Mouse (Mus musculus): ENCODE data around the gene Pcdh7. TPM values are rescaled to one million over a fixed set of nuclear protein-coding genes. Genes with fewer than 3 reads are reported as not detected.

The Pcdh7 gene
- polyA plus RNA-seq, 1 experiment from 2014 or later = 23.9 TPM

DNA sequence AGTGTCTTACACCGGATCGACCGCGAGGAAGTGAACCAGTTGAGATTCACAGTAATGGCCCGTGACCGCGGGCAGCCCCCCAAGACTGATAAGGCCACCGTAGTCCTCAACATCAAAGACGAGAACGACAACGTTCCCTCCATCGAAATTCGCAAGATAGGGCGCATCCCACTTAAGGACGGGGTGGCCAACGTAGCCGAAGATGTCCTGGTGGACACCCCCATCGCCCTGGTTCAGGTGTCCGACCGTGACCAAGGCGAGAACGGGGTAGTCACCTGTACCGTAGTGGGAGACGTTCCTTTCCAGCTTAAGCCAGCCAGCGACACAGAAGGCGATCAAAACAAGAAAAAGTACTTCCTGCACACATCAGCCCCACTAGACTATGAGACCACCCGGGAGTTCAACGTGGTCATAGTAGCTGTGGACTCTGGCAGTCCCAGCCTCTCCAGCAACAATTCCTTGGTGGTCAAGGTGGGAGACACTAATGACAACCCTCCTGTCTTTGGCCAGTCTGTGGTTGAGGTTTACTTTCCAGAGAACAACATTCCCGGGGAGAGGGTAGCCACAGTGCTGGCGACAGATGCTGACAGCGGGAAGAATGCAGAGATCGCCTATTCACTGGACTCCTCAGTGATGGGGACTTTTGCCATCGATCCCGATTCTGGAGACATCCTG is 2.6 kb downstream of the Pcdh7 start:
- Histone ChIP-seq H3K4me3 (peak overlapping the region; percentile 85), H3K9me3 (no peaks in the 10 kb centered on the region), H3K27me3 (ENCODE audit: insufficient read depth, poor library complexity, severe bottlenecking) (no peaks in the 10 kb centered on the region), H3K27ac (peak overlapping the region; percentile 96), H3K36me3 (peaks cover 7% of the 10 kb centered on the region; the same call in 1 of the 2 replicates), H3K4me1 (0 out of 2 replicates have a peak, but pooled peaks cover 4% of the 10 kb centered on the region)
- DNase-seq (ENCODE audit: low spot score) = peak; percentile 70
- WGBS = 2% methylated on average over 34 of the region's 34 CpGs

DNA sequence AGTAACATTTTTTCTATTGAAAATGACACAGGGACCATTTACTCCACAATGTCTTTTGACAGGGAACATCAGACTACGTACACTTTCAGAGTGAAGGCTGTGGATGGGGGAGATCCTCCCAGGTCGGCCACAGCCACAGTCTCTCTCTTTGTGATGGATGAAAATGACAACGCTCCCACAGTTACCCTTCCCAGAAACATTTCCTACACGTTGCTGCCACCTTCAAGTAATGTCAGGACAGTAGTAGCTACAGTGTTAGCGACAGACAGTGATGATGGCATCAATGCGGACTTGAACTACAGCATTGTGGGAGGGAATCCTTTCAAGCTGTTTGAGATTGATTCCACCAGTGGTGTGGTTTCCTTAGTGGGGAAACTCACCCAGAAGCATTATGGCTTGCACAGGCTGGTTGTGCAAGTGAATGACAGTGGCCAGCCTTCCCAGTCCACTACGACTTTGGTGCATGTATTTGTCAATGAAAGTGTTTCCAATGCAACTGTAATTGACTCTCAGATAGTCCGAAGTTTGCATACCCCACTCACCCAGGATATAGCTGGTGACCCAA is 3.5 kb downstream of the Pcdh7 start:
- 17% methylated on average over 8 of the region's 8 CpGs for WGBS
- Histone ChIP-seq H3K36me3 (peaks cover 7% of the 10 kb centered on the region; the same call in 1 of the 2 replicates), H3K27me3 (ENCODE audit: insufficient read depth, poor library complexity, severe bottlenecking) (no peaks in the 10 kb centered on the region), H3K4me3 (peak overlapping the region; percentile 85), H3K9me3 (no peaks in the 10 kb centered on the region), H3K27ac (peak overlapping the region; percentile 96), H3K4me1 (0 out of 2 replicates have a peak, but pooled peaks cover 4% of the 10 kb centered on the region)
- no peak for DNase-seq (ENCODE audit: low spot score)

DNA sequence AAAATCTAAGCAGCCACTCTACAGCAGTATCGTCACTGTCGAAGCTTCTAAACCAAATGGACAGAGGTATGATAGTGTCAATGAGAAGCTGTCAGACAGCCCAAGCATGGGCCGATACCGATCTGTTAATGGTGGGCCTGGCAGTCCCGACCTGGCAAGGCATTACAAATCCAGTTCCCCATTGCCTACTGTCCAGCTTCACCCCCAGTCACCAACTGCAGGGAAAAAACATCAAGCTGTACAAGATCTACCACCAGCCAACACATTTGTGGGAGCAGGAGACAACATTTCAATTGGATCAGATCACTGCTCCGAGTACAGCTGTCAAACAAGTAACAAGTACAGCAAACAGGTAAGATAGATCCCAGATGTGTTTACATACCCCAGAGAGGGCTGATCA is 4.2 kb downstream of the Pcdh7 start:
- Histone ChIP-seq H3K27me3 (ENCODE audit: insufficient read depth, poor library complexity, severe bottlenecking) (no peaks in the 10 kb centered on the region), H3K9me3 (no peaks in the 10 kb centered on the region), H3K36me3 (peaks cover 7% of the 10 kb centered on the region; the same call in 1 of the 2 replicates), H3K4me3 (peak overlapping the region; percentile 85), H3K4me1 (0 out of 2 replicates have a peak, but pooled peaks cover 4% of the 10 kb centered on the region), H3K27ac (peak overlapping the region; percentile 96; the same call in 1 of the 2 replicates)
- DNase-seq (ENCODE audit: low spot score) = peak; percentile 72
- WGBS = 4% methylated on average over 6 of the region's 6 CpGs

DNA sequence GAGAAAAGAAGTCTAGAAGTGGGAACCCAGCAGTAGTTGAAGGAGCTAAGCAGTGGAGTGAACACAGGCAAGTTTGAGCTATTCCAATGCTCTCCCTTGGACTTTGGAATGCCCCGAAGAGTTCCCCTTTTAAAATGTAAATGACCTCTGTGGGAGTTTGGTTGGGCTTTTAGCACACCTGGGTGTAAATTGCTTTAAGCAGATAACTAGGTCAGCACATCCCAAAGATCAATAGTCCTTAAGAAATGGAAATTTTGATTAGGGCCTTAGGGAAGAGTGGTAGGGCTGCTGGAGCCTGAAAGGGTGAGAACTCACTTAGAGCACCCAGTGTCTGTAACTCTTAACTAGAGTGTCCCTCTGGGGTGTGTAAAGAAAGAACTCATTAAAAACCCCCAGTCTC is 15.7 kb downstream of the Pcdh7 start:
- no peaks in the 10 kb centered on the region for H3K27me3 ChIP-seq (ENCODE audit: insufficient read depth, poor library complexity, severe bottlenecking)
- DNase-seq (ENCODE audit: low spot score) = no peak
- no peak overlapping the region for H3K27ac ChIP-seq
- peaks cover 21% of the 10 kb centered on the region; the same call in 1 of the 2 replicates for H3K4me1 ChIP-seq
- no peaks in the 10 kb centered on the region for H3K9me3 ChIP-seq
- 24% methylated on average over 1 of the region's 1 CpGs for WGBS
- no peak overlapping the region for H3K4me3 ChIP-seq
- peaks cover 5% of the 10 kb centered on the region; the same call in 1 of the 2 replicates for H3K36me3 ChIP-seq

DNA sequence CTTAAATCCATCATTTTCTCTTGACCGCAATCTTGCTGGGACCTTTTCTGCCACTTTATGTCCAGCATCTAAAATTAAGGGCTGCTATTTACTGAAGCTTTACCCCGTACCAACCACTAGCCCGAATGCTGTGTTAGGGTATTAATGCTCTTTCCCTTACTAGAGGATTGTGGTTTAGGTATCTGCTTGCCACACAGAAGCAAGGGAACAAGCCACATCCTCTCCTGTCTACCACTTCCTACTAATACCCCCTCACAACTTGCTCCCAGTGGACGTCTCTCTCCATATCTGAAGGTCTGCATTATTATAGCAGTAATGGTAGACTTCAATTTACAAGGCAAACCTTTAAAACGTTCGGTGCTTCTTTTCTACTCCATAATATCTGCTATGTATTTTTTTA is 18.0 kb downstream of the Pcdh7 start:
- peaks cover 21% of the 10 kb centered on the region; the same call in 1 of the 2 replicates for H3K4me1 ChIP-seq
- no peaks in the 10 kb centered on the region for H3K36me3 ChIP-seq
- no peak overlapping the region for H3K27ac ChIP-seq
- no peaks in the 10 kb centered on the region for H3K27me3 ChIP-seq (ENCODE audit: insufficient read depth, poor library complexity, severe bottlenecking)
- DNase-seq (ENCODE audit: low spot score) = no peak
- H3K9me3 ChIP-seq = no peaks in the 10 kb centered on the region
- no peak overlapping the region for H3K4me3 ChIP-seq
- WGBS = 82% methylated on average over 6 of the region's 6 CpGs

DNA sequence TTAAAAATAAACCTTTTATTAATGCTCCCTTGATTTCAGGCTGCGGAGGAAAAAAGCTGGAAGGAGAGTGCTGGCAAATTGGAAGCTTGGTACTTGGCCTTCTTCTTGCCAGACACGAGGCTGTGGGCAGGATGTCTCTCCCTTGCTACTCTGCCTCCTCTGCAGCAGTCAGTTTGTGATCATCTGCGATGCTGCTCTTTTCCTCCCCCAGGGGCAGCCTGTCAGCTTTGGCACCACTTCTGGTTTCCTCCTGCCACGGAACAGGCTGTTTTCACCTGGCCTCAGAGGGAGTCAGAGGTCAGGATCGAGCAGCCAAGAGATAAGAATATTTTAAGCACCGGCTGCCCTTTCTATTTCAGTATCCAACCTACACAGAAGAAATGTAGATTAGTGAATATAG is 25.2 kb downstream of the Pcdh7 start:
- Histone ChIP-seq H3K4me3 (0 out of 2 replicates have a peak overlapping the region, but pooled peaks have one; percentile 15), H3K9me3 (no peaks in the 10 kb centered on the region), H3K4me1 (peaks cover 11% of the 10 kb centered on the region; the same call in 1 of the 2 replicates), H3K27ac (peak overlapping the region; percentile 26), H3K27me3 (ENCODE audit: insufficient read depth, poor library complexity, severe bottlenecking) (no peaks in the 10 kb centered on the region), H3K36me3 (no peaks in the 10 kb centered on the region)
- no peak for DNase-seq (ENCODE audit: low spot score)
- WGBS = 9% methylated on average over 6 of the region's 6 CpGs

DNA sequence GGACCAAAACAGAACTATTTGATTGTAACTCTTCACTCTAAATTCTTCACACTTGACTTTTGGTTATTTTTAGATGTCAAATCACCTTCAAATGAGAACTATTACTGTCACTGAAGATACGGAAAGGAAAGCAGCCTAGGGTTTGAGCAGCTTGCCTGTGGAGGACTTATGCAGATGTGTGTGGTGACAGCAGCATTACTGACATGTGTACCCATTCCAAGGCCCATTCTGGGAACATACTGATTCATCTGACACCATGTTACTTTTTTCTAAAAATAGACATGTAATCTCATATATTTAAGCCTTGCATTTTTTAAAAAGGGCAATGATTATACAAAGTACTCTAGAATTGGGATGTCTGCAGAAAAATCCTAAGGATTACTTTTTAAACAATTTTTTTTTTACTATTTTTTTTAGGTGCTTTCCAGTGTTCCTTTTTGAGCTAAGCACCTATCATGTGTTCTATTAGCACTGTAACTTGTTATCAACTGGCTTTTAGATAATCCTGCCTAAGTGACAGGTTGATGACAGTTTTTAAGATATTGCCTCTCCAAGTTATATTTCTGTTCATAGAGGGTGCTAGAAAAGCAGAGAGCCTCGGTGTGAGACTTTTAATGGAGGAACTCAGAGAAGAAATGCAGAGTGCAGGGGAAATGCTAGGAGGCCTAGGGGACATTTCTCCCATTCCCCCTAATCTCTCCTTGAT is 26.3 kb downstream of the Pcdh7 start:
- no peak for DNase-seq (ENCODE audit: low spot score)
- Histone ChIP-seq H3K36me3 (no peaks in the 10 kb centered on the region), H3K4me1 (peaks cover 11% of the 10 kb centered on the region; the same call in 1 of the 2 replicates), H3K4me3 (peak overlapping the region; percentile 5; the same call in 1 of the 2 replicates), H3K27me3 (ENCODE audit: insufficient read depth, poor library complexity, severe bottlenecking) (no peaks in the 10 kb centered on the region), H3K27ac (no peak overlapping the region; the same call in 1 of the 2 replicates), H3K9me3 (no peaks in the 10 kb centered on the region)
- WGBS = 22% methylated on average over 2 of the region's 2 CpGs

DNA sequence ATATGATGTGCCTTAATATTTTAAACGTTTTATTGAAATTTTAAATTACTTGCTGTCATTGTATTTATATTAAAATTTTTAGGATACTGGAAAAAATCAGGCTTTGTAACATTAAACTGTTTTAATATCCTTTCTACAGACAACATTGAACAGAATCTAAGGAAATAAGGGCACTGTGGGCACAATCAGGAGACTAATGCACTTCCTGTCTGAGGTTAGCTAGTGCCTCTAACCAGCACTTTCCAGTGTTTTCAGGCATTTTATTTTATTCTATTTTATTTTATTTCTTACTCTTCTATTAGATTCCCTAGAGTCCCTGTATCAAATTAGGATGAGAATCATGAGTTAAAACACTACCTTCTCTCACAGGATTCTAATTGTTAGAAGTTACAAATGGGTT is 28.1 kb downstream of the Pcdh7 start:
- Histone ChIP-seq H3K27ac (no peak overlapping the region), H3K27me3 (ENCODE audit: insufficient read depth, poor library complexity, severe bottlenecking) (no peaks in the 10 kb centered on the region), H3K4me1 (peaks cover 11% of the 10 kb centered on the region; the same call in 1 of the 2 replicates), H3K36me3 (no peaks in the 10 kb centered on the region), H3K9me3 (no peaks in the 10 kb centered on the region), H3K4me3 (no peak overlapping the region)
- 65% methylated on average over 1 of the region's 1 CpGs for WGBS
- no peak for DNase-seq (ENCODE audit: low spot score)

DNA sequence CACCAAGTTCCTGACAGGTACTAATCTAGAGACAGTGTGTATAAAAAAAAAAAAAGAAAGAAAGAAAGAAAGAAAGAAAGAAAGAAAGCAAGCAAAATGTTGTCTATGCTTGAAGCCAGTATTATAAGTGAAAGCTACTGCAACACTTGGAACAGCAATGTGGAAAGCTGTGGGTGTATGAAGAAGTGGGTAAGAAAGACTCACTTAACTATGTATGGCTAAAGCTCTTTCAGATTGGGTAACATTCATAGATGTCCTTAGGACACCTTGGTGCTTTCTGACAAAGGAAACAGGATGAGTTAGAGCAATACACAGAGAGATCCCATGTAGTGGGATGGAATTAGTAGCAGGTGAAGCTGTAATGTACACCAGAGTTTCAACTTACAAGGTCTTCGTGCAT is 32.6 kb downstream of the Pcdh7 start:
- DNase-seq (ENCODE audit: low spot score) = no peak
- Histone ChIP-seq H3K36me3 (peaks cover 3% of the 10 kb centered on the region; the same call in 1 of the 2 replicates), H3K27ac (no peak overlapping the region), H3K27me3 (ENCODE audit: insufficient read depth, poor library complexity, severe bottlenecking) (no peaks in the 10 kb centered on the region), H3K4me1 (peaks cover 3% of the 10 kb centered on the region; the same call in 1 of the 2 replicates), H3K9me3 (no peaks in the 10 kb centered on the region), H3K4me3 (no peak overlapping the region)
- 90% methylated on average over 1 of the region's 1 CpGs for WGBS

DNA sequence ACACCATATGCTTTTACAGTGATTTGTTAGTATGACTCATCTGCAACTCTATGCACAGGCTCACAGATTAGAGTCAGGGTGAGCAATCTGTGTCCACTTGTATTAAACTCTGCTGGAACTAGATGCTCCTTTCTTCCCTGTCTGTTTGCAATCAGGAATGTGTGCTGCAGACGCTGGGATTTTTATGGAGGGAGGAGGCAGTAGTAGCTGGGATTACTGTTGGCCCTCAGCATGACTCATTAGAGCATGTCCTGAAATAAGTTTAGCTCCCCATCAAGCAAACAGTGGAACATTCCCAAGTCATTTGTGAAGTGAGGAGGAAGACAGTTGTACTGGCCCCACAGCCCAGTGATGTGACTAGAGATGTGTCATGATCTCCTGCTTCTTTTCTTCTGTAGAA is 38.0 kb downstream of the Pcdh7 start:
- Histone ChIP-seq H3K4me1 (peaks cover 48% of the 10 kb centered on the region), H3K9me3 (no peaks in the 10 kb centered on the region), H3K27ac (no peak overlapping the region), H3K4me3 (no peak overlapping the region), H3K36me3 (peaks cover 3% of the 10 kb centered on the region; the same call in 1 of the 2 replicates), H3K27me3 (ENCODE audit: insufficient read depth, poor library complexity, severe bottlenecking) (no peaks in the 10 kb centered on the region)
- WGBS = 9% methylated on average over 1 of the region's 1 CpGs
- peak; percentile 76 for DNase-seq (ENCODE audit: low spot score)

DNA sequence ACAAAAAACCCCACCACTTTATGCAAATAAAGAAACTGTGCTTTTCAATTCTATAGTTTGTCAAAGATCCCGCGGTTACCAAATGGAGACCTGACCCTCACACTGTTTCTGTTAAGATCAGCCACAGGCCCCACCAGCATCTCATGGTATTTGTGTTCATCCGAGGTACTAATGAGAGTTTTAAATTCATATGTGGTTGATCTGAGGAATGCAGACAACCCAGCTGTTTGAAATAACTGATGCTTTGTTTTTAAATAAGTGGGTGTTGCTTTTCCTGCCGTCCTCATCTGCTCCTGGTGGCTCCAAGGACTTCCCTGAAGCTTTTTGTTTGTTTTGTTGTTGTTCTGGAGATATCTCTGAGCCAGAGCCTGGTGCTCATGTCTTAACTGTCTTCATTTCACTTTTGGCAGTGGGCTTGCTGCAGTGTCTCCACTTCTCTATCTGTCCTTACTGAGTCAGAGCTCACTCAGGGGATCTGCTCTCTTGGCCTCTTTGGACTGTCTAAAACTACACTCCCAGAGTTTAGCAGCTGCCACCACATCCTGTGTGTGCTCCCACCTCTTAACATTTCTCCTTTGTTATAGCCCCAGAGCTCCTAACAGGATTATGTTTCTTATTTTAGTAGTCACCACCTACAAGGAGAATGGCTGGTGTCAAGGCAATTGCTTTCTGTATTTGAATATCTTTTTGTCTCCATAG is 39.1 kb downstream of the Pcdh7 start:
- H3K27ac ChIP-seq = peak overlapping the region; percentile 69; the same call in 1 of the 2 replicates
- no peak overlapping the region for H3K4me3 ChIP-seq
- DNase-seq (ENCODE audit: low spot score) = no peak
- no peaks in the 10 kb centered on the region for H3K27me3 ChIP-seq (ENCODE audit: insufficient read depth, poor library complexity, severe bottlenecking)
- H3K9me3 ChIP-seq = no peaks in the 10 kb centered on the region
- H3K36me3 ChIP-seq = peaks cover 3% of the 10 kb centered on the region; the same call in 1 of the 2 replicates
- peaks cover 48% of the 10 kb centered on the region for H3K4me1 ChIP-seq
- WGBS = 37% methylated on average over 4 of the region's 4 CpGs

DNA sequence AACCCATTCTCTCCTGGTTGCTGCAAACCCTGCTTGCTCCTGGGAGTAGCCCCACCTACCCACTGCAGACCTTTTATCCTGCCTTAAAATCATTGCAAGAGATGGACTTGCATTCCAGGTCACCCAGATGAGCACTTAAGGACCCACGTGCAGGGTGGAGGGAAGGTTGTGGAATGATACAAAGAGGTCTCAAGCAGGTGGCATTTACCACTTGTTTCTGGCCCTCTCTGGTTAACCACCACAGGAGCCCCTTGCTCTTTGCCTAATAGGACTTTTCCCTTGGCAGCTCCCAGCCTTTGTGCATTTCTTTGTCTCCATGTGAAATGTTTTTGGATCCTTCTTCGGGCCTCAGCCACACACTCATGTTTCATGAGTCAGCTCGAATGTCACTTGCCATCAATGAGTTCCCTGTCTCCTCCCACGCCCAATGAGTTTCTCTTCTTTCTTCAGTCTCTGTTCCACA is 39.7 kb downstream of the Pcdh7 start:
- peak overlapping the region; percentile 69; the same call in 1 of the 2 replicates for H3K27ac ChIP-seq

More for the DNA sequence above, 39.7 kb downstream of the Pcdh7 start:
- peaks cover 3% of the 10 kb centered on the region; the same call in 1 of the 2 replicates for H3K36me3 ChIP-seq
- H3K4me3 ChIP-seq = no peak overlapping the region
- no peak for DNase-seq (ENCODE audit: low spot score)
- no peaks in the 10 kb centered on the region for H3K9me3 ChIP-seq
- WGBS = 33% methylated on average over 4 of the region's 4 CpGs
- H3K4me1 ChIP-seq = peaks cover 48% of the 10 kb centered on the region
- no peaks in the 10 kb centered on the region for H3K27me3 ChIP-seq (ENCODE audit: insufficient read depth, poor library complexity, severe bottlenecking)
